Mouse (Mus musculus): Measurements from ENCODE around the gene Rack1. TPM values are rescaled to one million over a fixed set of nuclear protein-coding genes. Genes with fewer than 3 reads are reported as not detected.
"Not testable (repeated sequence)": the region's sequence is repeated elsewhere in the genome, so short reads cannot be mapped to it uniquely, and the experiment has no call there.

Rack1 gene
- total RNA-seq, 2 experiments from 2014 or later: 394 to 434 TPM

DNA sequence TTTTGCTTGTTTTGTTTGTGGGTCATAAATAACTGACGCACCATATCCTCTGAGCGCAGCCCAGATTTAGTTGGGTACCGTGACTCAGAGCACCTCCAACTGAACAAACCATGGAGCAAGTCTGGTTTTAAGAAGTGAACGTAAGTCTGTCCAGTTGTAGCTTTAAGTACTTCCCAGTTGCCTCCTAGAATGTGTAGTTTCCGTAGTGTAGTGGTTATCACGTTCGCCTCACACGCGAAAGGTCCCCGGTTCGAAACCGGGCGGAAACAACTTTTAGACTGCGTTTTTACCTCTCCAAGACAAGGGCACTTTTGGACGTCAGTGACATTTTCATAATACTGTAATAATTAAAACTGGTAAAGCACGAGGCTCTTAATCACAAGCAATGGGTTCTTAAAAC, 18.2 kb downstream of the Rack1 start:
- DNase-seq: peak; percentile 91 to 96

DNA sequence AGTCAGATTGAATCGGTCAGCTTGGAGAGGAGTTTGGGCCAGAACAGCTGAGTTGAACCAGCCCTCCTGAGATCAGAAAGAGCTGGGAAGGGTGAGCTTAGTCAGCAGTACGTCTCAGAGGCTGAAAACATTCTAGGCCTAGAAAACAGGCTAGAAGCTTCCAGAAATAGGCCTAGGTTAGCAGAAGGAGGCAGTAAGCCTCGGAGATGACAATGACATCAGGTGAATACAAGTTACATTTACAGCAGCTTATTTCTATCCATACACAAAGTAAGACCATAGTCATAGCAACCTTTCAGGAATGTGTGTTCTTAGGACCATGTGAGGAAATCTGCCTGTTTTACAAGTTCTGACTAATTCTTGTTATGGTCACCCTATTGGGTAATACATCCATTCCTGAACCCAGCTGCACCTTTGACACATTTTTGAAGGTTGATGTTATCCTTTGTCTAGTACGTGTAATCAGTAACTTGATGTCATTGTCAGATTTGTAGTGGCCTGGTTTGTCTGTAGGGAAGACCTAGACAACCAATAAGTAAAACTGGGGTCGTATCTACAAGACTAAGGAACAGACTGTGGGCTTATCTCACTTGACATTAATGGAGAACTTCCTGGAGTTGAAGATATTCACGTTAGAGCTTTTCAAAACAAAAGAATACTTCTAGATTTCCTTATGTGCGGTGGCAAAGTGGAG, 19.6 kb downstream of the Rack1 start:
- DNase-seq: no peak

DNA sequence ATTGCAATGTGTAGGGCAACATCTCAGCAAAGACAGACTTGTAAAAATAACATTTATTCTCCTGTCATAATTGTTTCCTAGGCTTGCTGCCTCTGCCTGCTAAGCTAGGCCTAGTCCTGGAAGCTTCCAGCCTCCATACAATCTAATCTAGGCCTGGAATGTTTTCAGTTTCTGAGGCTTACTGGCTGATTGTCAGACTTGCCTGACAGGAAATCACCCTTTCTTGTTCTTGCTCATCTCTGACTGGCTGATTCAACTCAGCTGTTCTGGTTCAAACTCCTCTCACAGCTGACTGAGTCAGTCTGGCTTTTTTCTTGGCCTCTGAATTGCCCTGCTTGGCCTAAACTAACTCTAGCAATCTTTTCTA, 20.2 kb downstream of the Rack1 start:
- peak in 1 of 2 experiments; percentile 6 for DNase-seq

DNA sequence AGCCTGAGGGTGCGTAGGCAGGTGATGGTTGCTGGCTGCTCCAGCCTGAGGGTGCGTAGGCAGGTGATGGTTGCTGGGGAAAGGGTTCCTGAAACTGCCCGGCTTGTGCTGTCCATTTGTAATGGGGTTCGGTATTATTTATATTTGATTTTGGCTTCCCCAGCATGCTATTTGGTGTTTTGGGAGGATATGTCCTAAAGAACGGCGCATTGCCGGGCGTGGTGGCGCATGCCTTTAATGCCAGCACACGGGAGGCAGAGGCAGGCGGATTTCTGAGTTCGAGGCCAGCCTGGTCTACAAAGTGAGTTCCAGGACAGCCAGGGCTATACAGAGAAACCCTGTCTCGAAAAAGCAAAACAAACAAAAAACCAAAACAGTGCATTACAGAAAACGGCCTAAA, 21.2 kb downstream of the Rack1 start:
- not testable (repeated sequence) for DNase-seq

DNA sequence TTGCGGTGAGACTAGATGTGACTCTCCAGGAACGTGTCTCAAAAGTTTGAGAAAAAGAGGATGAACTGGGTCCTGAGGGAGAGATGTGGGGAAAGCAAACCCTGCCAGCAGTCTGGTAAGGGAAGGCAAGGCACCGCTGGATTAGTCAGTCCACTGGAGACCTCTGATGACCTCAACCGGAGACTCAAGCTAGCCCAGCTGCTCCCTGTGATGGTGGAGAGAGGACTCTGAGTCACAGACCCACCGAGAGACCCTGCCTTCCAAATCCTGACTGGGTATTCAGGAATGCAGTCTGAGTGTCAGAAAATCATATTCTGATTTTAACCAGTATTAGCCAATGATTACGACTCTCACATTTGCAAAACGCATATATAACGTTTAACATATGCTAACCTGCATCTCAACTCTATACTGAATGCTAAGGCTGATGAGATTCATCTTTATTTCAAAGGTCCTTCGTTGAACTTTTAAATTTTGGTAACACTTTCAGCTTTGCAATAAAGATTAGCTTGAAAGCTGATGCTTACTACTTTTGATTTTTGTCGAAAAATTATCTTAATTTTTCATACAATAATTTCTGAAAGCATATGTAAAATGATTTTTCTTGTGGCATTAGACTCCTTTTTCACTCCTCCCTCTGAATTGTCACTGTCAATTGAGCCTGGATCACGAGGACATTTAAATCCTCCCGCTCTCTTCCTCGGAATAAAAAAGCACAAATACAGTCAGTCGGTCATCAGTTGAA, 22.8 kb downstream of the Rack1 start:
- peak in 1 of 2 experiments; percentile 11 for DNase-seq

DNA sequence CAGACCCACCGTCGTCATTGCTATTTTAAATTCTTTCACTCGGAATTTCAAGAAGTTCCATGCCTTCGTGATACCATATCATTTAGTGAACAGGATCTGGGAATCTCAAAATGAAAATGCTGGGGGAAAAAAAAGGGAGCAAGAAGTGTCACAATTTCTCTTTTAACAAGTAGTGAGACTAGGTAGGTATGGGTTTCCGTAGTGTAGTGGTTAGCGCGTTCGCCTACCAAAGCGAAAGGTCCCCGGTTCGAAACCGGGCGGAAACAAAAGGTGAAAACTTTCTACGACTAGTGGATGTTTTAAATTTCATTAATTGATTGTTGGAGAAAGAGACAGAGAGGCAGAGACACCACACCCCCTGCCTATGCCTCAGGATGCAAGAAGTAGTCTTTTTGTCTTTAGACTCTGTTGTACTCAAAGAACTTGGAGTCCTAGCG, 23.4 kb downstream of the Rack1 start:
- peak; percentile 66 to 85 for DNase-seq

DNA sequence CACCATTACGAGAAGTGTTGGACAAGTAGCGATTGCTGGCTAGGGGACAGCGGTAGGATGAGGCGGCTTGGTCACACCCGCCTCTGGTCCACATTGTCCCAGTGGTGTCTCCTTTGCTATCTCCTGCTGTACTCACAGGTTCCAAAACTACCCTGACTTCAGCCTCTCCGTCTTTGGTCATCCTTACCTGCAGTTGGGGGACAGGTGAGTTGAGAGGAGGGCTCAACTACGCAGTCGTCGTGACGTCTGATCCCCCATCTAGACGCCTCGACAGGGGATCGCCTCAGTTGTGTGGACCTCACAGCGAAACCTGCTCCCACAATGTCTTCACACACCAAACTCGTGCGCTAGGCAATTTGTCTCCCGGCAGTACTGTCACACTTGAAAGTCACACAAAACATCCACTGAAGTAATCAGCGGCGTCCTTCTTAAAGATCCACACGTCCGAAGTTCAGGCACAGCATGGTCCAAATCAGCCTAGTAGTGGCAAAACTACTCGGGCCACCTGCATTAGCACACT, 24.2 kb downstream of the Rack1 start:
- peak in 1 of 2 experiments; percentile 46 for DNase-seq

DNA sequence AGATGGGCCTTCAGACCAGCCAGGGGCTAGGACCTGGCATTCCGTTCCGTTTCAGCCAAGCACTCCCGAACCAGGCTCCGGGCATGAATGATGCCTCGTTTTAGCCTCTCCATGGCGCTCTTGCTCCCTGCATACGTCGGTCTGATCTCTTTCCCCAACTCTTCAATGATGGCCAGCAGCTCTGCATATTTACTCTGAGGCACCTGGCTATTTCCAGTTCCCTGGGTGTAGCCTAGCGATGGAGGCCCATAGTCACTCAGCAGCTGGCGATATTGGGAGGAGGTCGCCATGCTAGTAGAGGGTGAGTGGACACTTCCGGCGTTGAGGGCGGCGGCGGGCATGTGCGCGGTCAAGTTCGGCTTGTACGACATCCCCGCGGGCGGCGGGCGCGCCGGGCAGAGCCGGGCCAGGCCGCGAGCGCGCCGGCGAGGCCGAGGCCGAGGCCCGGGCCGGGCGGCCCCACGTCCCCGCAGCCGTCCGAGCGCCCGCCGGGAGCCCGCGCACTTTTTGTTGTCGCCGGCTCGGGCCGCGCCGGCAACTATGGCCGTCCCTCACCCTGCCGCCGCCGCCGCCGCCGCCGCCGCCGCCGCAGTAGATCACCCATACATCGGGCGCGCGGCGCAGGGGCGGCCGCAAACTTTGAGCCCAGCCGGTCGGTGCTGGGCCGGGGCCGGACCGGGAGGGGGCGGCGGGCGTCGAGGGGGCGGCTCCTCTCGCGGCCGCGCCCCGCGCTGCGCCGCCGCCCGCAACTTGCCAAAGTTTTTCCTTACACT, 26.0 kb downstream of the Rack1 start, which contains the start of the genes Trim7 and Gm12184:
Gene Trim7, plus strand, starts transcription at position 162 of the 773 bp plus-strand sequence.
Gene Gm12184, minus strand, starts transcription at position 677 of the 773 bp plus-strand sequence.
- DNase-seq: peak in 1 of 2 experiments; percentile 59

DNA sequence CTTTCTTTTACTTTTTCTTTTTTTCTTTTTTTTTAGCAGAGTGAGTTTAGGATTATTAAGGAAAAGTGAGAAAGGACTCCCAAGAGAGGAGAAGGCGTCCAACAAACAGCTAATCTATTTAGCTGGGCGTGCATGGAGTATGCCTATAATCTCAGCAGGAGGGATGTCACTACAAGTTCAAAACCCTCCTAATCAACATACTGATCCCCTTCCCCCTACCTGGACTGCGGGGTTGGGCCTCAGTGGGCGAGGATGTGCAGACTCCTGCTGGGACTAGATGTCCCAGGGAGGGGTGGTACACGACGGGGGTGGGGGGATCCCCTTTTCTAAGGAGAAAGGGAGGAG, 26.6 kb downstream of the Rack1 start:
- DNase-seq: no peak

DNA sequence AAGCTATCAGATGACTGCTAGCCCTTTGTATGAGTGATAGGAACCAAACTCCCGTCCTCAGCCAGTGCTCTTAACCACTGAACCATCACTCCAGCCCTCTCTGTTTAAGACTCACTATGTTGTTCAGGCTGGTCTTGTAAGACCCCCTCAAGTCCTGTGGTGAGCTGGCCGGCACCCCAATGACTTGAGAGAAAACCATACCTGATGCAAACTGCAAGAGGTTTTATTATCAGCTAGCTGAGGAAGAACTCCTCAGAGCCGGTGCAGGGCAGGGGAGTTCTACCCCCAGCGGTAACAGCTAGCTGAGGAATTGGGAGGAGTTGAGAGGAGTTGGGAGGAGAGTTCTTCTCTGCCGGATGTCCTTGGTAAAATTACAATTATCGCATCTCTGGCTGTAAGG, 27.8 kb downstream of the Rack1 start:
- DNase-seq: no peak

DNA sequence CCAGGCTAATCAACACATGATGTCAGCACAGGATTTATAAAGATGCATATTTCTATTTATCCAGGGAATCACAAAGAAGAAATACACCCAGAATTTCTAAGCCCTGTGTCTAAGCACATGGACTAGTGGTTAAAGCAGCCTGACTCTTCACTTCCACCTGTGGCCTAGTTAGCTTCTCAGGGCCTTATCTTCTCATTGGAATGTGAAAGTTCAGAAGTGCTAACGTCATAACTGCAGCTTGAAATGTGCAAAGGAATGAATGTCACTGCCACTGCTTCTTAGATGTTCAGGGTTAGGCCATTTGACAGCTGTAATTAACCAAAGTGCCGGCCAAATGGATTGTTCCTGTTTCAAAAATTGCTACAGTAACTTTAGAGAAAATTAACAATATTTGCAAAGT, 30.1 kb downstream of the Rack1 start:
- DNase-seq: no peak

DNA sequence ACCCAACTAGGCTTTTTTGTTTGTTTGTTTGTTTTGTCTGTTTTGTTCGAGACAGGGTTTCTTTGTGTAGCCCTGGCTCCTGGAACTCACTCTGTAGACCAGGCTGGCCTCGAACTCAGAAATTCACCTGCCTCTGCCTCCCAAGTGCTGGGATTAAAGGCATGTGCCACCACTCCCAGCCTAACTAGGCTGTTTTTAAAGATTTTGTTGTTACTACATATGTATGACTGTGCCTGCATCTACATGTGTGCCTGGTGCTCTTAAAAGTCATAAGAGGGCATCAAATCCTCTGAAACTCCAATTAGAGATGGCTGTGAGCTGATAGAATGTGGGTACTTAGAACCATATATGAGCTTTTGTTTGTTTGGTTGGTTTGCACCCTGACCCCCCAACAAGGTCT, 31.1 kb downstream of the Rack1 start:
- no peak for DNase-seq

DNA sequence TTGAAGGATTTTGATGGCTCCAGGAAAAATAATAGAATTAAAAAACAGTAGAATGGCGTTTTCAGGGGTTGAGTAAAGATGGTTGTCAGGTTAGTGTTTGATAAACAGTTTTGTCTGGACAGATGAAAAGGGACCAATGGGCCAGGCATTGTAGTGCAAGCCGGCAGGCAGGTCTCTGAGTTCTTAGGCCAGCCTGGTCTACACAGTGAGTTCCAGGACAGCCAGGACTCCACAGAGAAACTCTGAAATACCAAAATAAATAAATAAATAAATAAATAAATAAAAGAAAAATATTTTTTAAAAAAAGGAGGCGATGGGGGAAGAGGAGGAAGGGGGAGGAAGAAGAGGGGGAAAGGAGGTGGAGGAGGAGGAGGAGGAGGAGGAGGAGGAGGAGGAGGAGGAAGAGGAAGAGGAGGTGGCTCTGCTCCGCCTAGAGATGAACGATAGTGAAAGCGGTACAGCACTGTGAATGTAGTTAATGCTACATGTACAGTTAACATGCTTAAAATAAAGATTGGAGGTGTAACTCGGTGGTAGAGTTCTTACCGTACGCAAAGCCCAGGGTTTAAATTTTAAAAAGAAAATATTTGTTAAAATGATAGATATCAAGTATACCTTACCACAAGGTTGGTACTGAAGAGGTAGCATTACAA, 33.1 kb downstream of the Rack1 start:
- no peak for DNase-seq

DNA sequence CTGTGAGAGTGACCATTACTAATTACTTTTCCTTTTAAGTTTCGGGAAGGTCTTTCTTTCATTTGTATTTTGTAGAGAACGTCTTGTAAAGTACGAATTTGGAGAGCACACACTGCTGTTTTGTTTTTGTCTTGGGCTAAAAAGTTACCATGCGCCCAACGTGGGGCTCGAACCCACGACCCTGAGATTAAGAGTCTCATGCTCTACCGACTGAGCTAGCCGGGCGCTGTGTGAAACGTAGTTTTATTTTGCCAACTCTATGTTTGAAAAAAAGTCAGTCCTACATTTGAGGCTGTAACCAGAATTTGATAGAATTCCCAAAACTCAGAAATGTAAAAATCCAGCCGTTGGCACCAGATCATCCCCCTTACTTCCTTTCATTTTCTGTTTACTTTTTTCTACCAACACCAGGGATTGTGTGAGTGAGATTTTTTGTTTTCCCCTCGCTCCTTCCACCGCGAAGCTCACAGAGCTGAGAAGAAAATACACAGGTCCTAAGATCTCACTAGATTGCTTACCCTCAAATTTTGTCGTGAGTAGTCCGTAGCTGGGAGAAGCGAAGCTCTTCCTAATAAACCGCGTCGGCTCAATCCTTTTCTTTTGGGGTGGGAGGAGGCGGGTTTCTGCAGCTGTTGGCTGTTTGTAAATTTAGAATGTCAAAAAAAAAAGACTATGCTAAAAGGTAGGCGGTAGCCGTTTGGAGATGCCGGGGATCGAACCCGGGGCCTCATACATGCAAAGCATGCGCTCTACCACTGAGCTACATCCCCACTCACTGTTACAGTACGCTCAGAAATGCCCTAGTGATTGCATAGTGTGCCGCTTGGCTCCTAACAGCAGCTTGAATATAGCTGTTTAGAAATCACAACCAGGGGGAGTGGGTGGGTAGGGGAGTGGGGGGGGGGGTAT, 33.9 kb downstream of the Rack1 start:
- DNase-seq: peak; percentile 92 to 97

DNA sequence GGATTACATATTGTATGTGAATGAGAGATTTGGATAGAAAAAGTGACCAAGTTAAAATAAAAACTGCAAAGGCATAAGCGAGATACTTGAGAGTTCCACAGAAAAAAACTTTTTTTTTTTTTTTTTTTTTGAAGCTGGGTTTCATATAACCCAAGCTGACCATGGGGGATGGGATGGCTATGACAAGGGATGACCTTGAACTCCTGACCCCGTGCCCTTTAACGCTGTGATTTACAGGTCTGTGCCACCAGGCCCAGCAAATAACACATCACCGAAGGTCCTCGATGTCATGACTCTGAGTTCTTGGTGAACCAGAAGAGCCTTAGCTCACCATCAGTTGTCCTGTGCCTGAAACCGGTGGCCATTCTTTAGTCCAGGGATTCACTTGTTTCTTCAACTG, 35.8 kb downstream of the Rack1 start:
- DNase-seq: no peak

DNA sequence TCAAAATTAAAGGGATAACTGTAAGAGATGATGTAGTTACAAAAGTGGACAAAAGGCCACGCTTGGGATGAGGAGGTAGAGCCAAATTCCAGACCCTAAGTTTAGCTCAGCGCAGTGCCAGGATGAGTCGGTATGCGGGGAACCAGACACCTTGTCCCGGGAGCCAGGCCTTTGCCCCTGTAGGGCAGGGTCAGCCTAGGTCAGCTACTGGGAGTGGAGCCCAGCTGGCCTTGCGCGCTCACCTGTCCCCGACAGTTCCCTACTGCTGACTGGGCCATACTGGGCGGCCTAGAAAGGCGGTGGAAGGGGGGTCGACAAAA, 36.8 kb downstream of the Rack1 start:
- no peak for DNase-seq

DNA sequence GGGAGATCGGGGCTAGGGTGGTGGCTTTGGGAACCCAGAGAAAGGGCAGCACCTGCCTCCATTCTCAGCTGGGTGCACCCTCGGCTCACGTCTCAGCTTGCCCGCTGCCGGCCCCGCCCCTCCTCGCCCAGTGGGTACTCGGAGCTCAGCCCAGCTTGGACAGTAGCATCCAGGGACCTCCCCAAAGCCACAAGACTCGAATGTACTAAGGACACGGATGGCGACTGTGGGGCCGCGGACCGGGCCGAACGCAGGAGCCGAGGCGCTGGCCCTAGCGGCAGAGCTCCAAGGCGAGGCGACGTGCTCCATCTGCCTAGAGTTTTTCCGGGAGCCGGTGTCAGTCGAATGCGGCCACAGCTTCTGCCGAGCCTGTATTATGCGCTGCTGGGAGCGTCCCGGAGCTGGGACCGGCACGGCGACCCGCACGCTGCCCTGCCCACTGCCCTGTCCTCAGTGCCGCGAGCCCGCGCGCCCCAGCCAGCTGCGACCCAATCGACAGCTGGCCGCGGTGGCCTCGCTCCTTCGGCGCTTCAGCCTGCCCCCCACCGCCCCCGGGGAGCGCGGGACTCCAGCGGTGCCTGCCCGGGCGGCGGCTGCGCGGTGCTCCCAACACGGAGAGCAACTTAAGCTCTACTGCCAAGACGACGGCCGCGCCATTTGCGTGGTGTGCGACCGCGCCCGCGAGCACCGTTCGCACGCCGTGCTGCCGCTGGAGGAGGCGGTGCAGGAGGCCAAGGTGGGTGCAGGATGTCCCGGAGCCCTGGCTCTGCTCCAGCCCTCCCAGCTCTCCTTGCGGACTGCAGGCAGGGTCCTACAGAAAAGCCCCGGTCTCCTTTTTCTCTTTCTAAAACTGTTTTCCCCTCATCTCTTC, 37.4 kb downstream of the Rack1 start:
- peak; percentile 83 to 84 for DNase-seq

DNA sequence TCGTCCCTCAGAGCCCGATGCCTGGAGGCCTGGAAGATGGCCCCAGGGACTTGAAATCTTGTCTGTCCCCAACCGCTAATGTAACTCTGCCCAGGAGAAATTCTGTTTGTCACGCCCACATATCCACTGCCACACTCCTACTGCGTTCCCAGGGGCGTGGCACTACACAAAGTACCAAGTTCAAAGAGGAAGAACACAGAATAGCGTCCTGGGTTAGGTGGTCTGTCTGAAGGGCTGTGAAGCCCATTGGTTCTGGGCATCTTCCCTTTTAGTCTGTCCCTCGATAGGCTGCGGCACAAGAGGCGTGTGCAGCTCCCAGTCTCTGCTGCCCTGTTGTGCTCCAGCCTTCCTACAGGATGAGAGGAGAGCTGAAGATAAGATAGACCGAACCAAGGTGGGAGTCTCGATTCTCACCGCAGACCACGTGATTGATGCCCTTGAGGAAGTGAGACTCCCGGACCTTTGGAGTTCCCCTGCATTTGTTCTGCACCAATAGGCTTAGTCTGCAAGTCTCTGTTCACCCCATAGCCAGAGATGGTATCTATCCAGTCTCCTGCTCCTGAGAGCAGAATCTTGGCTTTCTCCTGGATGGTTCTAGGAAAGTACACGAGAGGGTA, 38.2 kb downstream of the Rack1 start:
- DNase-seq: peak in 1 of 2 experiments; percentile 53

DNA sequence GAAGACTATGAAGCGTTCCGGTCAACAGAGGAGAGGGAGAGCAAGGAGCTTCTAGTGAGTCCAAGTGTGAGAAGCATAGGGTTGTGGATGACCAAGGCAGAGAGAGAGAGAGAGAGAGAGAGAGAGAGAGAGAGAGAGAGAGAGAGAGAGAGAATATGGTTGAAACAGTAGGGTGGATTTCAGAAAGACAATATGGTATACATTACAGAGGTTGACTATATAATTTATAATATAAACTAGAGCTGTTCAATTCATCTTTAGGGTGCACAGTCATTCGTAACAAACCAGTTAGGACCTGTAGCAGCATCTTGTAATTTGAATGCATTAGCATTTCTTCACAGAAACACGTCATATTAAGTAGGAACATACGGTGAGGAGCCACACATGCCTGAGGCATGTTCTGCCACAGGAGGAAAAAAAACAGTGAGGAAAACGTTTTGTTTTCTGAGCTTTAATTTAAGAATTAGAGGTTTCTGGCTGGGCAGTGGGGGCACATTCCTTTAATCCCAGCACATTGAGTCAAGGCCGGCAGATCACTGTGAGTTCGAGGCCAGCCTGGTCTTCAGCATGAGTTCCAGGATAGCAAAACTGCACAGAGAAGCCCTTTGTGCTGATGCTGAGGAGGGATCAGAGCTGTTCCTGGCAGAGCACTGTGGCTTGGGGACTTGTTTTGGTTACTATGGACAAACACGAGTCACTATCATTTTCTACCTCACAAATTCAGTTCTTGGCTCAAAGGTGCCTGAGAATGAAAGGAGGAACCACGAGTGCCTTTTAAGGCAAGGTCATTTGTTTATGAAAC, 38.9 kb downstream of the Rack1 start:
- no peak for DNase-seq

Measured in heart, adult 18-20 months (tissue).